Mouse (Mus musculus) MEL (cell line): ENCODE data around the gene Slc9a3r1. TPM values are rescaled to one million over a fixed set of nuclear protein-coding genes. Genes with fewer than 3 reads are reported as not detected.

Source experiments
- DNase-seq: peaks from one replicate; pipeline ENCODE4 v3.0.0; 2011; ENCODE audit warnings: low read depth, low spot score
- H3K27ac ChIP-seq: 2 replicates; pipeline ENCODE4 v1.5.1; 2012; ENCODE audit warnings: low read depth, mild to moderate bottlenecking, control low read depth, low read length, moderate library complexity; ENCODE audit not compliant: control insufficient read depth
- H3K27me3 ChIP-seq, 2 experiments: fragments of 150-350 bp in 1 of 2; sonication (generic) in 1 of 2; 2 replicates each; pipeline ENCODE4 v1.6.1; 2012; ENCODE audit warnings: low read length in 2 of 2, mild to moderate bottlenecking in 2 of 2, improper control_type of control experiment in 1 of 2, moderate library complexity in 1 of 2; ENCODE audit not compliant: insufficient read depth in 2 of 2, control insufficient read depth in 1 of 2
- H3K36me3 ChIP-seq, 2 experiments: 2 replicates each; pipeline ENCODE4 v1.6.1; 2012 to 2014; ENCODE audit warnings: low read length in 2 of 2, improper control_type of control experiment in 1 of 2, inconsistent platforms in 1 of 2, mild to moderate bottlenecking in 1 of 2; ENCODE audit not compliant: insufficient read depth in 2 of 2, control insufficient read depth in 1 of 2
- H3K4me1 ChIP-seq, 2 experiments: fragments of 150-350 bp in 1 of 2; sonication (generic) in 1 of 2; 2 replicates each; pipeline ENCODE4 v1.6.1; 2012; ENCODE audit warnings: low read length in 2 of 2, improper control_type of control experiment in 1 of 2, mild to moderate bottlenecking in 1 of 2; ENCODE audit not compliant: insufficient read depth in 2 of 2, control insufficient read depth in 1 of 2
- H3K4me3 ChIP-seq, 2 experiments: fragments of 150-350 bp in 1 of 2; sonication (generic) in 1 of 2; 2 replicates each; pipeline ENCODE4 v1.5.1; 2012; ENCODE audit warnings: low read depth in 2 of 2, low read length in 2 of 2, mild to moderate bottlenecking in 2 of 2, moderate library complexity in 2 of 2, control low read depth in 1 of 2, improper control_type of control experiment in 1 of 2; ENCODE audit not compliant: control insufficient read depth in 1 of 2, insufficient read depth in 1 of 2
- H3K79me2 ChIP-seq: 2 replicates; pipeline ENCODE4 v1.6.1; 2012; ENCODE audit warnings: mild to moderate bottlenecking, low read length, moderate library complexity; ENCODE audit not compliant: control insufficient read depth, poor library complexity, insufficient read depth
- H3K9ac ChIP-seq: 2 replicates; pipeline ENCODE4 v1.6.1; 2012; ENCODE audit warnings: low read depth, mild to moderate bottlenecking, control low read depth, low read length, moderate library complexity; ENCODE audit not compliant: control insufficient read depth, poor library complexity, severe bottlenecking
- H3K9me3 ChIP-seq: fragments of 150-350 bp; sonication (generic); replicated peaks from 2 replicates; pipeline ENCODE4 v1.6.1; 2012; ENCODE audit warnings: mild to moderate bottlenecking, low read length, improper control_type of control experiment, moderate library complexity; ENCODE audit not compliant: insufficient read depth
- CHD1 ChIP-seq: IDR thresholded peaks from 2 replicates; pipeline ENCODE4 v1.6.1; 2012; ENCODE audit warnings: low read depth, mild to moderate bottlenecking, inconsistent platforms, low read length, improper control_type of control experiment
- CHD2 ChIP-seq: IDR thresholded peaks from 2 replicates; pipeline ENCODE4 v1.6.1; 2011; ENCODE audit warnings: low read length, improper control_type of control experiment
- CTCF ChIP-seq, 3 experiments: IDR thresholded peaks in 2 of 3; conservative IDR thresholded peaks in 1 of 3; 2 replicates each; pipeline ENCODE4 v1.5.1; 2011 to 2012; ENCODE audit warnings: low read length in 3 of 3, low read depth in 2 of 3, mild to moderate bottlenecking in 2 of 3, improper control_type of control experiment in 1 of 3, inconsistent platforms in 1 of 3, mixed read lengths in 1 of 3, moderate library complexity in 1 of 3; ENCODE audit not compliant: control insufficient read depth in 1 of 3, insufficient read depth in 1 of 3, poor library complexity in 1 of 3, severe bottlenecking in 1 of 3
- E2F4 ChIP-seq: IDR thresholded peaks from 2 replicates; pipeline ENCODE4 v1.6.1; 2011; ENCODE audit warnings: low read depth, low read length, improper control_type of control experiment, borderline replicate concordance
- ELF1 ChIP-seq: IDR thresholded peaks from 2 replicates; pipeline ENCODE4 v1.6.1; 2014; ENCODE audit warnings: low read depth, mild to moderate bottlenecking, inconsistent platforms, low read length, improper control_type of control experiment, moderate library complexity
- EP300 ChIP-seq, 2 experiments: IDR thresholded peaks; 2 replicates each; pipeline ENCODE4 v1.6.1; 2011; ENCODE audit warnings: improper control_type of control experiment in 2 of 2, low read length in 2 of 2, low read depth in 1 of 2, mild to moderate bottlenecking in 1 of 2
- ETS1 ChIP-seq: IDR thresholded peaks from 2 replicates; pipeline ENCODE4 v1.6.1; 2012; ENCODE audit warnings: low read depth, mild to moderate bottlenecking, inconsistent platforms, low read length, improper control_type of control experiment, moderate library complexity
- GABPA ChIP-seq: IDR thresholded peaks from 2 replicates; pipeline ENCODE4 v1.6.1; 2012; ENCODE audit warnings: low read depth, mild to moderate bottlenecking, inconsistent platforms, low read length, improper control_type of control experiment, moderate library complexity
- GATA1 ChIP-seq: IDR thresholded peaks from 2 replicates; pipeline ENCODE4 v1.6.1; 2011; ENCODE audit warnings: low read depth, low read length, improper control_type of control experiment
- HCFC1 ChIP-seq: IDR thresholded peaks from 2 replicates; pipeline ENCODE4 v1.6.1; 2012; ENCODE audit warnings: low read depth, mild to moderate bottlenecking, inconsistent platforms, low read length, improper control_type of control experiment, moderate library complexity
- JUND ChIP-seq: IDR thresholded peaks from 2 replicates; pipeline ENCODE4 v1.6.1; 2011; ENCODE audit warnings: low read depth, mild to moderate bottlenecking, improper control_type of control experiment, low read length
- KAT2A ChIP-seq: conservative IDR thresholded peaks from 2 replicates; pipeline ENCODE4 v1.6.1; 2012; ENCODE audit warnings: low read depth, low read length, improper control_type of control experiment, inconsistent platforms
- MAFK ChIP-seq: IDR thresholded peaks from 2 replicates; pipeline ENCODE4 v1.6.1; 2011; ENCODE audit warnings: low read depth, mild to moderate bottlenecking, low read length, improper control_type of control experiment, borderline replicate concordance
- MAZ ChIP-seq: IDR thresholded peaks from 2 replicates; pipeline ENCODE4 v1.6.1; 2012; ENCODE audit warnings: low read depth, mild to moderate bottlenecking, inconsistent platforms, low read length, improper control_type of control experiment
- MEF2A ChIP-seq: IDR thresholded peaks from 2 replicates; pipeline ENCODE4 v1.6.1; 2014; ENCODE audit warnings: low read depth, mild to moderate bottlenecking, inconsistent platforms, low read length, improper control_type of control experiment; ENCODE audit not compliant: poor library complexity, insufficient replicate concordance, severe bottlenecking; ENCODE audit errors: extremely low read depth
- MXI1 ChIP-seq: IDR thresholded peaks from 2 replicates; pipeline ENCODE4 v1.6.1; 2011; ENCODE audit warnings: mild to moderate bottlenecking, low read depth, low read length, improper control_type of control experiment
- MYB ChIP-seq: IDR thresholded peaks from 2 replicates; pipeline ENCODE4 v1.6.1; 2011; ENCODE audit warnings: mild to moderate bottlenecking, low read depth, low read length, improper control_type of control experiment
- MYC ChIP-seq: IDR thresholded peaks from 2 replicates; pipeline ENCODE4 v1.6.1; 2011; ENCODE audit warnings: low read depth, mild to moderate bottlenecking, low read length, improper control_type of control experiment, moderate library complexity
- NRF1 ChIP-seq: IDR thresholded peaks from 2 replicates; pipeline ENCODE4 v1.6.1; 2014; ENCODE audit warnings: low read depth, mild to moderate bottlenecking, inconsistent platforms, low read length, improper control_type of control experiment, moderate library complexity; ENCODE audit not compliant: poor library complexity, insufficient read depth, severe bottlenecking
- POLR2AphosphoS2 ChIP-seq: IDR thresholded peaks from 2 replicates; pipeline ENCODE4 v1.6.1; 2011; ENCODE audit warnings: low read length, improper control_type of control experiment
- POLR2AphosphoS5 ChIP-seq: IDR thresholded peaks from 2 replicates; pipeline ENCODE4 v1.6.1; 2012; ENCODE audit warnings: low read depth, borderline replicate concordance, mild to moderate bottlenecking, inconsistent platforms, low read length, moderate library complexity, mixed read lengths
- RAD21 ChIP-seq: IDR thresholded peaks from 2 replicates; pipeline ENCODE4 v1.6.1; 2011; ENCODE audit warnings: mild to moderate bottlenecking, low read depth, low read length, improper control_type of control experiment
- RCOR1 ChIP-seq: IDR thresholded peaks from 2 replicates; pipeline ENCODE4 v1.6.1; 2012; ENCODE audit warnings: low read depth, mild to moderate bottlenecking, inconsistent platforms, low read length, improper control_type of control experiment
- SIN3A ChIP-seq: IDR thresholded peaks from 2 replicates; pipeline ENCODE4 v1.6.1; 2012; ENCODE audit warnings: low read length, improper control_type of control experiment, inconsistent platforms
- SMC3 ChIP-seq: IDR thresholded peaks from 2 replicates; pipeline ENCODE4 v1.6.1; 2011; ENCODE audit warnings: low read depth, low read length, improper control_type of control experiment
- TAL1 ChIP-seq: IDR thresholded peaks from 2 replicates; pipeline ENCODE4 v1.6.1; 2012; ENCODE audit warnings: mild to moderate bottlenecking, inconsistent platforms, low read length, moderate library complexity, mixed read lengths
- TBP ChIP-seq: IDR thresholded peaks from 2 replicates; pipeline ENCODE4 v1.8.0; 2011; ENCODE audit warnings: low read depth, low read length, improper control_type of control experiment
- TCF12 ChIP-seq: IDR thresholded peaks from 2 replicates; pipeline ENCODE4 v1.6.1; 2014; ENCODE audit warnings: low read depth, mild to moderate bottlenecking, inconsistent platforms, low read length, improper control_type of control experiment, moderate library complexity
- UBTF ChIP-seq: IDR thresholded peaks from 2 replicates; pipeline ENCODE4 v1.6.1; 2012; ENCODE audit warnings: low read depth, mild to moderate bottlenecking, inconsistent platforms, low read length, improper control_type of control experiment, moderate library complexity, borderline replicate concordance; ENCODE audit not compliant: insufficient read depth
- USF1 ChIP-seq: IDR thresholded peaks from 2 replicates; pipeline ENCODE4 v1.6.1; 2014; ENCODE audit warnings: low read depth, mild to moderate bottlenecking, inconsistent platforms, low read length, improper control_type of control experiment, moderate library complexity
- ZKSCAN1 ChIP-seq: IDR thresholded peaks from 2 replicates; pipeline ENCODE4 v1.6.1; 2012; ENCODE audit warnings: low read depth, mild to moderate bottlenecking, inconsistent platforms, low read length, improper control_type of control experiment, moderate library complexity
- ZMIZ1 ChIP-seq: IDR thresholded peaks from 2 replicates; pipeline ENCODE4 v1.6.1; 2012; ENCODE audit warnings: low read depth, mild to moderate bottlenecking, inconsistent platforms, low read length, improper control_type of control experiment, moderate library complexity
- ZNF384 ChIP-seq: IDR thresholded peaks from 2 replicates; pipeline ENCODE4 v1.6.1; 2012; ENCODE audit warnings: low read depth, mild to moderate bottlenecking, inconsistent platforms, low read length, improper control_type of control experiment
- polyA plus RNA-seq, 2 experiments: library from polyadenylated mRNA; stranded (reverse) in 1 of 2; unstranded in 1 of 2; fragments of >175 nt in 1 of 2; fragments of >200 nt in 1 of 2; gene quantifications; 2 replicates each; pipeline versions ENCODE4 v1.2.1 to v1.2.4; 2012; ENCODE audit warnings: low replicate concordance in 2 of 2, low read depth in 1 of 2; ENCODE audit not compliant: insufficient read length in 2 of 2, insufficient read depth in 1 of 2, missing spikeins in 1 of 2
- total RNA-seq: library from RNA; depleted of rRNA; stranded (reverse); fragments of 300-350 nt; gene quantifications from 2 replicates; pipeline ENCODE4 v1.2.3, GENCODE M21; 2012

Slc9a3r1 gene
- total and polyA plus RNA-seq, 3 experiments: 112 to 127 TPM; not detected in 1

DNA sequence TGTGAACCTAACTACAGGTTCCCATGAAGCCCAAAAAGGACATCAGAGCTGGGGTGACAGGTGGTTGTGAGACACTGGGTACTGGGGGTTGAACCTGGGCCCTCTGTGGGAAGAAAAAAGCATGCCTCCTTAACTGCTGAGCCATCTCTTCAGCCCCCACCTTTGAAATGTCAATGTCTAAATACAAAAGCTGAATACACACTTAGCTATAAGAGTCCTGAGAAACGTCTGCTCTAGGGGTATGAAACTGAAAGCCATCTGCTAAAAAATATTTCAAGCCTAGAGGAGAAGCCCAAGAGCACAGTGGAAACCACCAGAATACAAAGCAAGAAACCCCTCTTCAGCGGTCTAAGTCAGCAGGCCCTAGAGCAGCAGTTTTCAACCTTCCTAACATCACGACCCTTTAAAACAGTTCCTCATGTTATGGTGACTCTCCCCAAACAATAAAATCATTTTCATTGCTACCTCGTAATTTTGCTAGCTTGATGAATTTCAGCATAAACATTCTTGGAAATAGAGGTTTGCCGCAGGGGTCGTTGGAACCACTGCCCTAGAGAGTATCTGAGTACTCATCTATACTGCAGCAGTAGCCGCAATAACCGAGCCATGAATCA, 31.3 kb upstream of the Slc9a3r1 start (continued):
- TF ChIP-seq SMC3 (no peak), CHD2 (no peak), GATA1 (no peak), NRF1 (no peak)

- Histone ChIP-seq H3K4me3 (peak within 1 kb of the TSS in 1 of 2 experiments; percentile 1; a peak in 2 of 4 replicates), H3K9ac (peak within 1 kb of the TSS; percentile 16; the same call in 1 of the 2 replicates), H3K9me3 (no peaks in the 10 kb centered on the region), H3K27me3 (no peaks in the 10 kb centered on the region; a peak in 1 of 4 replicates), H3K27ac (0 out of 2 replicates have a peak within 1 kb of the TSS, but pooled peaks have one; percentile 15), H3K79me2 (no peaks in the 10 kb centered on the region), H3K4me1 (peaks cover 0 to 27% of the 10 kb centered on the region in 2 experiments), H3K36me3 (peaks cover 0 to 18% of the 10 kb centered on the region in 2 experiments; a peak in 2 of 4 replicates)
- DNase-seq: peak; percentile 93
- TF ChIP-seq CHD1 (no peak), TBP (peak; percentile 63), NRF1 (no peak), TAL1 (no peak), MEF2A (no peak), ZNF384 (no peak), ZKSCAN1 (no peak), MAFK (no peak), MAZ (no peak), SMC3 (no peak), TCF12 (no peak), CHD2 (no peak), EP300 (IDR thresholded peaks at IDR 0.05; ENCODE audit: low read depth in 1 of 2, low read length in 2 of 2) (peak; percentile 29 to 85; a peak in 2 of 4 replicates), GATA1 (no peak), ZMIZ1 (no peak), JUND (no peak), USF1 (no peak), POLR2AphosphoS5 (no peak), RAD21 (no peak), RCOR1 (peak; percentile 43; the same call in 1 of the 2 replicates), MYC (no peak), E2F4 (no peak), ETS1 (peak; percentile 31; the same call in 1 of the 2 replicates), MXI1 (no peak), SIN3A (no peak), GABPA (no peak), POLR2AphosphoS2 (no peak), CTCF (IDR thresholded peaks at IDR 0.05 in 2 of 3, conservative IDR thresholded peaks at IDR 0.05 in 1 of 3; ENCODE audit: control insufficient read depth in 1 of 3, insufficient read depth in 1 of 3, low read depth in 2 of 3, low read length in 3 of 3, poor library complexity in 1 of 3, severe bottlenecking in 1 of 3) (no peak), KAT2A (no peak), HCFC1 (no peak), MYB (no peak), ELF1 (peak; percentile 81), UBTF (no peak)
These were observed 29.3 kb upstream of the Slc9a3r1 start, which contains the start of gene Cd300lf for GRCm38 (mm10) chr11:115133800-115134199. Gene Cd300lf (minus strand): TSS chr11:115133992.
